Mouse (Mus musculus) CD4-positive, CD25-positive, alpha-beta regulatory T cell, adult 2 months (primary cell): ENCODE measurements around the gene Pgpep1l.

Experiments used
- DNase-seq: peaks from one replicate; pipeline ENCODE4 v3.0.0-alpha.2; 2012; ENCODE audit warnings: low read depth, low spot score

The Pgpep1l gene

DNA sequence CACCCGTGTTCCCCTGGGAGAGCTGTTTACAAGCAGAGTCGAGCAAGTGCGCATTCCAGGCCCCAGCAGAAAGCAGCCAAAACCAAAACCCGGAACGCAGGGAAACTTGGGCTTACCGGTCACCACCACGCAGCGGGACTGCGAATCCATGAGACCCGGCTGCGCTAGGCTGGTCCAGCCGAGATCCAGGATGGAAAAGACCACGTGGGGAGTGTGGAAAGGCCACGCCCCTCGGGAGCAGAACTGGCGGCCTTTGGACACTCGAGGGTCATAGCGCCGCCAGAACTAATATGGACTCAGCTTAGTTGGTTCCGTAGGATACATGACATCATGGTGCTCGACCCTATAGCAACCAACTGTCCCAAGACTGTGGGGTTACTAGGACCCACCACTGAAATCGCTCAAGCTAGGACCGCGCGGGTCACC, at the start of gene Pgpep1l:
Gene Pgpep1l (minus strand): TSS at position 206 of the 426 bp plus-strand sequence.
- peak; percentile 37 for DNase-seq

DNA sequence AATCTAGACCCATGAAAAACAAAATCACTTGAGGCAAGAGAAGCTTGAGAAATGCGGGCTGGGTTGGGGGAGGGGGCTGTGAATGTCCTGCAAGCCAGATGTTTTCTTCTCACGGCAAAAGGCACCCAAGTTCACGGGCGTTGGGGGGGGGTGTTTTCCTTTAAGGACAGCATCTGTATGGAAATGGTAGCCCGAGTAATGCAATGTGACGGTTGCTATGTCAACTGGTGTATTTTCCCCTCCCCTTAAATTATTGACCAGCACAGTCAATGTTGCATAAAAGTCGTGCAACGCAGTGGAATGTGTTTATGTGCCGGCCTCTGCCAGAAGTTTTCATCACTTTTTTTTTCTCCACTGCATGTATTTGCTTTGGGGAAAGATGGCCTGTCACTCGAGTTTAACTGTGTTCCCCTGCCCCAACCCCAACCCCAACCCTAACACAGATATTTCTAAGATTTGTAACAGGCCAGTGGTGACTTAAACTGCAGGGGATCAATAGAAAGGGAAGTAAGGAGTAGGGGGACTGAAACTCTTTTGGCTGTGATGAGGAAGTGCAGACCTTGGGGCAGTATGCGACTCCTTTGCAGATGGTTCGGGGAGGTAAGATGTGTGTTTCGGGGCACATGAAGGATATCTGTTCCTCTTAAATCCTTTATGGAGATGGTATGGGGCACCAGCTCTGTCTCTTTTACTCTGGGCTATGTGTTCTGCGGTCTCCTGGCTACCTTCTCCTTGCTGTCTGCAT, 49.2 kb upstream of the Pgpep1l start:
- DNase-seq = no peak

GRCm38 (mm10) chr7:68312395-68312794, 48.4 kb upstream of the Pgpep1l start:
- no peak for DNase-seq

GRCm38 (mm10) chr7:68311469-68311868, 47.4 kb upstream of the Pgpep1l start:
- DNase-seq = no peak

GRCm38 (mm10) chr7:68306756-68307155, 42.7 kb upstream of the Pgpep1l start:
- DNase-seq = no peak

DNA sequence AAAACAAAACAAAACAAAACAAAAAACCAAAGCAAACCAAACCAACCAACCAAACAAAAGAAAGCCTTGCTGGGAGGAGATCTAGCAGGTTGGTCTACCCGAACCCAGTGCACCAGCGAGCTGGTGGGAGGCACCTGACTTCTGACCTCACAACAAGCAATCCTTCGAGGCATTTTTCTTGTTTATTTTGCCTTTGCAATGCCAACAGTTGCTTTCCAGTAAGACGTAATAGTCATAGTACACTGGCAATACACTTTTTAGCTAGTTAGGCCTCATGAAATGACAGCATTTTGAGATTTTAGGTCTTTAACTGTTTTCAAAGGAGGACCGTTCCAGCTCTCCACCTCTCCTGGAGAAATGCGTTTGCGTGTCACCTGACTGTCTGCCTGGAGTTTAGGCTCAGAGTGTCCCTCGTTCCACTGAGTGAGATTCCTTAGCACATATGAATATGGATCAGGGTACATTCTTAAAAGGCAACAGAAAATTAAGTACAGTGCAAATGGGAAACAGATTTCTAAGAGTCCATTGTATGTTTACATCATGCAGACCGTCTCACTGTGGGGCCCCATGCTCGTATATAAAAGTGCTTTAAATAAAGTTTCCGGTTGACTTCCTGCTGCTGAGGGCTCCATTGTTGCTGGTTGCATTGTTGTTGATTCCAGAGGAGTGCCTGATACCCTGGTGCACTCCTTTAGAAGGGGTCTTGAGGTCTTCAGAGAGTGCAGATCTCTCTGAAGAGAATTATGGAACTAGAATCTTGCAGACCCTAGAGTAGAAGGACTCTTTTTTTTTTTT, 41.9 kb upstream of the Pgpep1l start:
- peak; percentile 38 for DNase-seq

GRCm38 (mm10) chr7:68303685-68304084, 39.7 kb upstream of the Pgpep1l start:
- DNase-seq = no peak

- peak; percentile 87 for DNase-seq
Observed at GRCm38 (mm10) chr7:68302586-68303433, 38.8 kb upstream of the Pgpep1l start.

GRCm38 (mm10) chr7:68301160-68301559, 37.1 kb upstream of the Pgpep1l start:
- peak; percentile 48 for DNase-seq

DNA sequence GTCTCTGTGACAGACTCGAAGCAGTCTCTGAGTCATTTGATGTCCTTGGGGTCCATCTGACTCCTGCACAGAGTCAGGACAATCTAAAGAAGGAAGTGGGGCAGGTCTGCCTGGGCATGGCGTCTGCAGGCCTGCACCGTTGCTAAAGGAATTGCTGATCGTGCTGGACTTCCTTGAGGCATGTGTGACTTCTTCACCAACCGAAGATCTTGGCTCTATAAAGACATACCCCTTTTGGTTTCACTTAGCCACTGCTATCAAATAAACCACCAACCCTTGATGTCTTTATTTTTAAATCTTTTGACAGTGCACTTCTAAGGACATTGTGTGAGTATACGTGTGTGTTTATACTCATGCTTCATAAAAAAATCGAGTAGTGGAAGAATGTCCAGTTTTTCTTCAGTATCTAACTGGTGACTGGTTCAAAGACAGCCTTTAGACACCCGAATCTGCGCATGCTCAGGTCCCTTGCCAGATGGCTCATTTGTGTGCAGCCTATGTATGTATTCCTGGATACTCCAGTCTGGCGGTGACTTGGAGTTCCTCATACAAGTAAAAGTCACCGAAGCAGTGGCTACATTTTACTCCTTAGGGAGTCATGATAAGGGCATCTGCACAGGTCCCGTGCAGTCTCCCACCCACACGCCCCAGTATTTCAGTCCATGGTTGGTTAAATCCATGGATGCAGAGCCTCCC, 34.5 kb upstream of the Pgpep1l start:
- peak; percentile 59 for DNase-seq

- no peak for DNase-seq
Observed at GRCm38 (mm10) chr7:68296487-68296886, 32.5 kb upstream of the Pgpep1l start.

DNA sequence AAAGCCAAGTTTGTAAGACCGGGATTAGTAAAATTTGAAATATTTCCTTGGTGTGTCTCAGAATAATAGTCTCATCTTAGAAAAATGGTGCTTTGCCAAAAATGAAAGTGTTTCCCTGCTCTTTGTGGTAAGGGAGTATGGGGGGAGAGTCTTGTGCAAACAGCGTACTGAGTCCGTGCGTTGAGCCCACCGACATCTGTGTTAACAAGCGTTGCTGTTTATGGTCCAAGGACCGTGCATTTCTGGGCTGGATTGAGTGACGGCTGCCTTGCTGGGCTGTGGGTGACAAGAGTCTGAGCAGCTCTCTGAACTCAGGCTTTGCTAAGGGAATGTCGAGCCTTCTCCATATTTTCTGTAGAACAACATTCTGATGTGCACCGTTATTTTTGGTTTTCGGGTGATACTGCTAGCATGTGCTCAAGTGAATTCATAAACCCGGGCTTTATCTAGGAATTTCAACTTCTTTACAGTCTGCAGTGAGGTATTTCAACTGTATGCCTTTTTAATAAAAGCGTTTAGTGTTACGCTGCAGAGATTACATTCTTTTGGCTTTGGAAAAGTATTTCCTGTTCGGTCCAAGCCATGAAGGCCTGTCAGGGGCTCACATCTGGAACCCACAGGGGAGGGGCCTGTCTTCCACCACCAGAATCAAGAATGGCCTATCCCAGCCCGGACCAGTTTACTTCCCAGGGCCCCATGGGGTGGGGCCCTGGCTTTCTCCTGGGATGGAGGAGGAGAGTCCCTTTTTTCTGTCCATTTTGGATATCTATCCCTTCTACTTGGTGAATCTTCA, 30.2 kb upstream of the Pgpep1l start:
- DNase-seq = peak; percentile 43

DNA sequence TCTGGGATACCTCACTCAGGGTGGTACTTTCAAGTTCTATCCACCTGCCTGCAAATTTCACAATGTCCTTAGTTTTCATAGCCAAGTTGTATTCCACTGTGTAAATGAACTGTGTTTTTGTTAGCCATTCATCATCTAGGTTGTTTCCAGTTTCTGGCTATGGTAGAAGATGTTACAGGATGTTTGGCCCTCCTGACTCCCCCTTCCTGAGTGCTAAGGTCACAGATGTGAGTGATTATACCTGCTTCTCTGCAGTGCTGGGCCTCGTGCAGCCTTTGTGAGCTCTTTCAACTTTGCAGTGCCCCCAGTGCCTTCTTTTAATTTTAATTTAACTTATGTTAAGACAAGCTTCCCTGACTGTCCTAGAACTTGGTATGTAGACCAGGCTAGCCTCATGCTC, 27.6 kb upstream of the Pgpep1l start:
- DNase-seq = peak; percentile 64

GRCm38 (mm10) chr7:68289081-68289480, 25.0 kb upstream of the Pgpep1l start:
- DNase-seq = peak; percentile 57

DNA sequence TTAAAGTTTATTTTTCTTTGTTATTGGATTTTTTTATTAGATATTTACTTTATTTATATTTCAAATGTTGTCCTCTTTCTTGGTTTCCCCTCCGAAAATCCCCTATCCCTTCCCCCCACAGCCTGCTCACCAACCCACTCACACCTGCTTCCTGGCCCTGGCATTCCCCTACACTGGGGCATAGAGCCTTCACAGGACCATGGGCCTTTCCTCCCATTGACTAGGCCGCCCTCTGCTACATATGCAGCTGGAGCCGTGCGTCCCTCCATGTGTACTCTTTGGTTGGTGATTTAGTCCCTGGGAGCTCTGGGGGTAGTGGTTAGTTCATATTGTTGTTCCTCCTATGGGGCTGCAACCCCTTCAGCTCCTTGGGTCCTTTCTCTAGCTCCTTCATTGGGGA, 24.0 kb upstream of the Pgpep1l start:
- peak; percentile 72 for DNase-seq

DNA sequence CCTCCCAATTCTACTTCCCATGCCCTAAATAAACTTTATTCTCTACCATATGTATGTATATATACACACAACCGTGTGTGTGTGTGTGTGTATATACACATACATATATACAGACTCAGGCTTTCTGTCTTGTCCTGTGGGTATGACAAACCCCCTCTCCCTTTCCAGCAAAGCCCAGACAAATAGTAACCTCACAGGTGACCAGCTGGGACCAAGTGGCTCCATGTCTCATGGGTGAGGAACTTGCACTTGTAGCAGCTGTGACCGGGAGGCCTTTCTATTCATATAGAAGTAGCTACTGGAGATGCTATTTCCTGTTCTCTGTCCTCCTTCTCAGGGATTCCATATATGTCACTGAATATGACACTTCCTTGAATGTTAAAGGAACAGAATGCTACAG, 23.5 kb upstream of the Pgpep1l start:
- DNase-seq = peak; percentile 61

DNA sequence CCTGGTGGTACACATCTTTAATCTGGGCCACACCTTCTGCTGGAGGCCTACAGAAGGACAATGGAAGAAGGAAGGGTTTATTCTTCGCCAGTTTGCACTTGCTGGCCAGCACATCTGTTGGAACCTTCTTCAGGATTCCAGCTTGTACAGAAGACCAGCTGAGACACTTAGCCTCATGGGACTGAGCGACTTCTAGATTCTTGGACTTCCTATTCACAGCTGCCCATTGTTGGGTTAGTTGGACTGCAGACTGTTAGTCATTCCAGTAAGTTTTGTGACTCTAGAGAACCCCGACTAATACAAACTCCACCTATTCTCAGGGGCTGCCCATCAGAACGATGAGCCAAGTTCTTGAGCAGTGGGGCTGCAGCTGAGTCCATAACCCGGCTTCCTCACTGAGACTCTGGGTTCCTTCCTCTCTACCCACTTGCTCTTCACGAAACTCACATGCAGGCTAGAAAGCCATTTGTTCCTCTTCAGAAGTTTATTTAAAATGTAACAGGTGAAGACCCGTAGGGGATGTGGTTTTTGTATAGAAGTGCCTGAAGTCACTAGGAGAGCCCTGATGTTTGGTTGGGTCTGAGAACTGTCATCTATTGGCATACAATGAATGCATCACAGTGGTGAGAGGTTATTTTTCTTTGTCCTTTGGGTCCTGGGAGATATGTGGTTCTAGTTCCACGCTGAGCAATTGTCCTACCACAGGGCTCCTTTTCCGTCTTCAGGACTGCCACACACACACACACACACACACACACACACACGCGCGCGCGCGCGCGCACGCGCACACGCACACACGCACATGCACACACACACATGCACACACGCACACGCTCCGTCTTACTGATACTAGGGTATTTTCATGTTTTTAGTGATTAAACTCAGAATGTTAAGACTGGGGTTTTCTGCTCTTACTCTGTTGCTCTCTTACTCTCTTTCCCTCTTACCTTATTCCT, 22.8 kb upstream of the Pgpep1l start:
- peak; percentile 80 for DNase-seq

DNA sequence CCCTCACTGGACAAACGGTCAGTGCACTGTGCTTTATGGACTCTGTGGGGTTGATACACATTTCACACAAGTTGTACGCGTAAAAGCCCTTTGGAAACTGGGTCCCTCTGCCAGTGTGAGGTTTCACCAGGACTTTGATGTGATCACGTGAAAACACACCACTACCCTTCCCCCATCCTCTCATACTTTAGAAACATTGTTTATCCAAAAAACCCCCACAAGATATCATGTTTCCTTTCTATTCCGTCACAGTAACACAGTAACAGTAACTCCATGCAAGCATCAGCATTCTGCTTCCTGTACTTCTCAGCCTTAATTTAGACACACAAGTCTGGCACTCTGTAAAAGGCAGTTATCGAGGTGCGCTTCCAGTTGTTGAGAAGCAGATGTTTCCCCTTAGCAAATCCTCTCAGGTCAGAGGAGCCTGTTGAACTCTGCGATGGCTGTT, 21.8 kb upstream of the Pgpep1l start:
- peak; percentile 88 for DNase-seq

GRCm38 (mm10) chr7:68283776-68284175, 19.7 kb upstream of the Pgpep1l start:
- DNase-seq = peak; percentile 86
